Mouse (Mus musculus) urinary bladder, postnatal 25 days (tissue): Measurements from ENCODE around the gene Pde6c.

Experiments used
- DNase-seq: peaks from one replicate; pipeline ENCODE4 v3.0.0; 2022; ENCODE audit warnings: low spot score

Pde6c gene

DNA sequence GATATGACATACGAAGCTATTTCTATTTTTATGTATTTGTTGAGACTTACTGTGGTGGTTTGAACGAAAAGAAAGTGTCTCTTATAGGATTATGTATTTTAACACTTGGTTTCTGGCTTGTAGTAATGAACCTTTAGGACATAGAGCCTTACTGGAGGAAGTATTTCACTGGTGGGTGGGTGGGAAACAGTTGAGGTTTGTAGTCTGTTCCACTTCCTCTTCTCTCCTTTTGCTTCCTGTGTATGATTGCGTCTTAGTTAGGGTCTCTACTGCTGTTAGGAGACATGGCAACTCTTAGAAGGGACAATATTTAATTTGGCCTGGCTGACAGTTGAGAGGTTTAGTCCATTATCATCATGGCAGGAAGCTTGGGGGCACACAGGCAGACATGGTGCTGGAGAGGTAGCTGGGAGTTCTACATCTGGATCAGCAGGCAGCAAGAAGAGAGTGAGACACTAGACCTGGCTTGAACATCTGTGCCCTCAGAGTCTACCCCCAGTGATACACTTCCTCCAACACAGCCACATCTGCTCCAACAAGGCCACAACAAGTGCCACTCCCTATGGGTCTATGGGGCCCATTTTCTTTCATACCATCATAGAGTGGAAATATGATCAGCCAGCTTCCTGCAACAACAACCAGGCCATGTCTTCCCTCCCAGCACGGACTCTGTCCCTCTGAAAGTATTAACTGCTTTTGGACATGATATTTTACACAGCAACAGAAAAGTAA lies 11.1 kb downstream of the Pde6c start:
- DNase-seq = no peak

DNA sequence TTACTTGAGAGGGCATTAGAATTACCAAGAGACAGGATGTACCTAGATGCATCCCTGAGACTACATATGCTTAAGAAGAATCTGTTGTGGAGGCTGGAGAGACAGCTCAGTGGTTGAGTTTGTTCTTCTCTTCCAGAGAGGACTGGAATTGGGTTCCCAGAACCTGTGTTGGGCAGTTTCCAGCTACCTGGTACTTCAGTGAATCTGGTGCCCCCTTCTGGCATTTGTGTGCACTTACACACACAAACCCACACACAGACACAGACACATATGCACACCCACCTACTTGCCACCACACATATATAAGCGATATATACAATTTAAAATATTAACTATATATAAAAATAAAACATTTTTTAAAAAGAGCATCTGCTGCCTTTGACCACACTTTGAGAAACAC lies 23.7 kb downstream of the Pde6c start:
- DNase-seq = no peak

DNA sequence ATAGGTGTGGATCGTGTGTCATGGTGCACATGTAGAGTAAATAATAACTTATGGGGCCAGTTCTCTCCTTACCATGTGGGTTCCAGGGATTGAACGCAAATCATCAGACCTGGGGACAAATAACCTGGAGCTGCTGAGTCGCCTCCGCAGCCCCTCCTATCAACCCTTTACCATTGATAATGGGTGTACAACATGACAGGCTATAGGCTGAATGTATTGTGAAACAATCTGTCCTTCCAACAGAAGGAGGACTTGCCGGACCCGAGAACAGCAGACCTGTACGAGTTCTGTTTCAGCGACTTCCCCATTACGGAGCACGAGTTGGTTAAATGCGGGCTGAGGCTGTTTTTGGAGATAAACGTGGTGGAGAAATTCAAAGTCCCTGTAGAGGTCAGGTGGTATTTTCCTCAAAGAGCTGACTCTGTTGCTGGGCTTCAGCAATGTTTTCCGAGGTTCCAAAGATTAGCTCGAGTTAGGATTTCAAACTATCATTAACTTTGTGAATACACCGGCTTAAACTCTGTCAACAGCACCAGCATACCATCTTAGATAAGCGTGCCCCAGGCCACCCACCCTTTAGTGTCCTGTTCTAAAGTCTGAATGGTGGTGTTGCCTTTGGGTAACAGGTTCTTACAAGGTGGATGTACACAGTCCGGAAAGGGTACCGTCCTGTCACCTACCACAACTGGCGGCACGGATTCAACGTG lies 29.2 kb downstream of the Pde6c start:
- no peak for DNase-seq

DNA sequence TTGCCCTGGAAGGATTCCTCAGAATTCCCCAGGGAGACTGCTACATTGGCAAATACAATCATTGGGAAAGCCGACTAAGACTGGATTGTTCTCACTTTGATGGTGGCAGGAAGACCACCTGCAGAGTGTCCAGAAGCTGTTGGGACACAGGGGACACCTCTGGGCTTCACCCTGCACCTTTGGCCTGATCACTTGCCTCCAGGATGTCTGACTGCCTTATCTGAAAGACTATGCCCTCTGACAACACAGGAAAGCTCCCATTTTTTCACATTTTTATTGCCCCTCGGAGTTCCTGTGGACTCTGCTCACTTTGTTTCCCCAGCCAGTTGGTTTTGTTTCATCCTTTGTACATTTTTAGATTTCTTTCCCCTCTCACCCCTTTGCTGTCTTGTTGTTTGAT lies 32.1 kb downstream of the Pde6c start:
- DNase-seq = no peak

DNA sequence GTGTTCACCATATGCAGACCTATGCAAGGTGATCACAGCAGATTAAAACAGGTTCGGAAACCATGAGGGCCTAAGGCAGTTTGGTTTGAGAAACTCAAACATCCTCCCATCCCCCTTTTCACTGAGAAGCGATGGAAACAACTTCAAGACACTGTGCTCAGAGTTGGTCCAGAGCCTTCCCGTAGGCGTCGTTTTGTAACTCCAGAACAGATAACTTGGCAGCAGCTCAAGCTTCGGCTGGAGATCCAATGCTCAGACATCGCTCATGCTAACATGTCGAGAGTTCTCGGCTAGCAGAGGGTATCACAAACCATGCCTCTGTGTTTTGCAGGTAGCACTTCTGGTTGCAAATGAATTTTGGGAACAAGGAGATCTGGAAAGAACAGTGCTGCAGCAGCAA lies 47.1 kb downstream of the Pde6c start:
- DNase-seq = no peak

DNA sequence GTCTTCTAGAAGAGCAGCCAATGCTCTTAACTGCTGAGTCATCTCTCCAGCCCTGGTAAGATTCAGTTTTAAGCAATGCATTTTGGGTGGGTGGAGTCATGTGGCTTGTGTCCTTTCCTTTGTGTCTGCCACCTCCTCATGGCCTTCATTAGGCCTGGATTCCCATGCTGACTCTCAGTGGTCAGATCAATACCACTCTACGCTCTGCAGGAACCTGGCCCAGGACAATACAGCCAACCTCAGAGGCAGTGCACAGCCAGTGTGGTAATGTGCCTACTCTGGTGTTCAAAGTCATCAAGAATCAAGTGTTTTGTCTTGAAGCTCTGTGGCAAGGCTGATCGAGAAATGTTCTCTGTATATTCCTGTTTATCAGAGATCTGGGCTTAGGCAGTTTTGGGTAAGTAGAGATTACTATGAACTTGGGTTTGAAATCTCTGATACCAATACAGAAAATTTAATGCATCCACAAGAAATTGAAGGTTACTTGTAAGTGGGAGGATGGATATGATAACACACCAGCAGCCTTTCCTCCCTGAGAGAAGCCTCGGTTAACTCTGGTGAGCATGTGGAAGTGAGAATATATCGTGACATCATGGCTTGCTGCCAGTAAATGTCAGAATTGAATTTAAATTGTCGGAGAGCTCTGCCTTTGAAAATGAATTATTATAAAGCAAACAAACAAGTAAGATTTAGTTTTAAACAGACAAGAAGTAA lies 54.2 kb downstream of the Pde6c start:
- no peak for DNase-seq

DNA sequence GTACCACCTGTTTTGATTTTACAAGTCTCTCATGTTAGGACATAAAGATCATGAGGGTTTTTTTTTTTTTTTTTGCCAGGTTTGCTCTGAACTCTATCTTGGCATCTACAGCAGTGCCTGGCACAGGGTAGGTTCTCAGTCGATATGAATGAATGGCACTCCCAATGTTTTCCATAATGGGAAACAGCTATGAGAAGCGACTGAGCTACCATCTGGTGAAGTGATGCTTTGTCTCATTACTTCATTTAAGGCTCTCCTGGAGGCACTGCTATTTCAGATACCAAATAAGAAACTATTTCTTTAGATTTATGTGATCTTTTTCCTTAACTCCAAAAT lies 54.7 kb downstream of the Pde6c start:
- DNase-seq = no peak

DNA sequence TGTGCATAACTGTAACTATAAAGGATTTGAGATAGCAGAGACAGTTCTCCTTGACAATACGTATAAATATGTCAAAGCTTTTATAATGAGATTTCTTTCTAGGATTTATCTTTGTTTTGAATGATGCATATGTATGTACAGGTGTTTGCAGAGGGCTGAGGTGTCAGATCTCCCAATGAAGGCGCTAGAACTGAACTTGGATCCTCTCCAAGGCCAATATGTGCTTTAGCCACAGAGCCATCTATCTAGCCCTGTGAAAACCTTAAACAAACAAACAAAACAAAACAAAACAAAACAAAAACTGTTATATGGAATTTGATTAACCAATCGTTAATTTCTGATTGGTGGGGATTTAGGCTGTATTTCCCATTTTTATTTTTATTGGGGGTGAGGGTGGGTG lies 58.0 kb downstream of the Pde6c start:
- no peak for DNase-seq

DNA sequence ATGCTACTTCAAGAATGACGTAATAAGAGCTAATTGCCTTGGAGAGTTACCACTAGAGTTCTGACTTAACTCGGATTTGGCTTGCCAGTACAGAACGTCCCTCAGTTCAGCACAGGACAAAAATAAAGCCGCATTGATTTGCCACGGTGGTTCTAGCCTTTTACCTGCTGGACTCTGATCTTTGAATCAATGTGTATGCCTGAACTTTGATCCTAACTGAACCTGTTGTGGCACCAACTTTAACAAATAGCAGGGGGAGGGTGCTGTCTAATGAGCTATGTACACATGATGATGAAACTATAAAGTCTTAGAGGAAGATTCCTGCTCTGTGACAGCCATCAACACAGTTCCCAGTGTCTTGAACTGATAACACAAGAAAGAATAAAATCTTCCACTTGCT lies 58.9 kb downstream of the Pde6c start:
- DNase-seq = no peak

DNA sequence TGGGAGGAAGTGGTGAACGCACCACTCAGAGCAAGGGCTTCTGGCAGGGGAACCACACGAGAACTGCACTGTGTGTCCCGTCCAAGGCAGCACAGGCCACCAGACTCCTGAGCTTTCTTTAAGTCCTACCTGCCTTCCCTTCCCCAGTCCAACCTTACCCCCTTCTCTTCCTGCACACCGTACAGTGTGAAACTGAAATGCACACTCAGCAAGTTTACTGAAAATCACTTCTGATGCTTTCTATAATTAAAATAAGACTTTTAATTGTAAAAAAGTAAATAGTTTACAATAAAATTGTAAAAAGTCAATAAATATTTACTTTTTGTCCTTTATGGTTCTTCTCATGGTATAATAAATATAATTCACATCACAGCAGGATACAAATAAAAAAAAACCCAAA lies 62.7 kb downstream of the Pde6c start:
- no peak for DNase-seq

DNA sequence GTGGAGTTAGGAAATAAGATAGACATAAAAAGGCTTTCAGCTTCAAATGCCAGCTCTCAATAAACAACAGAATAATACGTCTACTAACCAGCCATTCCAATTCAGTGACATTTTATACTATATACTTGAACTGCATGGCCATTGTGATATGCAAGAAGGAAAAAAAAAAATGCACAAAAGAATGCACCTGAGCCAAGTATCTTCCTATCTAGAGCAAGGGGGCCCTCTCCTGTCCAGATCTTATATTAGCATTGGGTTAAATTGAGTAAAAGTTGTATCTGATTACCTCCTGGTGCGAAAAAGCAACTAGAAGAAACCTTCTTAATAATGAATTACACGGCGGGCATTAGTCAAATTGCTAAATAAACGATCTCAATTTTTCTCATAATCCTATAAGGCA lies 66.2 kb downstream of the Pde6c start:
- no peak for DNase-seq

DNA sequence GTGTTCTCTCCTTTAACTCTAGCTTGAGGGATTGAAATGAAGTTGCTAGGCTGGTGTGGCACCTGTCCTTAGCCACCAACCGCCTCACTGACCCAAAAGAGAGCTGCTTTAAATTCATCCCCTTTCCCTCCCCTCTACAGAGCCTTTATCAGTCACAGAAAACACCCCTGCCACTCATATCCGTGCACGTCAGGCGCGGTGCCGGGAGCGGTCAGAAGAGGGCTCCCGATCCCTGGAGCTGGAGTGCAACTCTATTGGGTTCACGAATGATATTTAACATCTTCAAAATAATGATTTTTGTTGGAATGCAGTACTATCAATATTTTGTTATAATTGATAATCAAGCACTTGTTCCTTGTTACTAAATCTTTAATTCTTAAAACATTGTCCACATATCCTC lies 74.1 kb downstream of the Pde6c start:
- no peak for DNase-seq

DNA sequence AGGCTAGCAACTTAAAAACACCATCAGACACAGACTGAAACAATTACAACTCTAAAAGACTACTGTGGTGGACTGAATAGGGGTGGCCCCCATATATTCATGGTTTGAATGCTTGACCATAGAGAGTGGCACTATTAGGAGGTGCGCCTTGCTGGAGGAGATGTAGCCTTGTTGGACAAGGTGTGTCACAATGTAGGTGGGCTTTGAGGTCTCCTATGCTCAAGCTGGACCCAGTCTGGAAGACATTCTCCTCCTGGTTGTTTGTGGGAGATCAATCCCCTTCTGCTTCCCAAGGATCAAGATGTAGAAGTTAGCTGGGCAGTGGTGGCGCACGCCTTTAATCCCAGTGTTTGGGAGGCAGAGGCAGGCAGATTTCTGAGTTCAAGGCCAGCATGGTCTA lies 85.1 kb downstream of the Pde6c start:
- DNase-seq = no peak

DNA sequence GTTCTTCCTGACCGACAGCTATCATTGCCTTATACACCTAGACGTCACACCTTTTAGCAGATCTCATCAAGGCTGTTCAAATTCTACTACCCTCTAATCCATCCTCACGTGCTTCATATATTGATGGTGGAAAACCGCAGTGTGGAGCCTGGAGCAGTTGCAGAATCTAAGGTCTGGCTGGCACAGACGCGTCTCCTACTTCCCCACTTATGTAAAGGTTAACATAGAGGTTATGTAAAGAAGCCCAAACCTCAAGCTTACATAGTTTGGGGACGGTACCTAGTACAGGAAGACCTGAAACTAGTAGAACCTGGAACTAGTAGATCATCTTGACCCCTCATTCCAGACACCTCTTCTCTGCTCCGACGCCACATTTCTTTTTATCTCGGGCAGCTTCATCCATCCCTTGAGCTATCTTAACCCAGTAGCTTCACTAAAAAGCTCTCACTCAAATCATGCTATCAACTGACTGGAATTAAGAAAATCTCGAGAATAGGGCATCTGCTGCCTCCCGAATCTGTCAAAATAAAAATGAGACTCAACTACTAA lies 90.8 kb downstream of the Pde6c start:
- no peak for DNase-seq

DNA sequence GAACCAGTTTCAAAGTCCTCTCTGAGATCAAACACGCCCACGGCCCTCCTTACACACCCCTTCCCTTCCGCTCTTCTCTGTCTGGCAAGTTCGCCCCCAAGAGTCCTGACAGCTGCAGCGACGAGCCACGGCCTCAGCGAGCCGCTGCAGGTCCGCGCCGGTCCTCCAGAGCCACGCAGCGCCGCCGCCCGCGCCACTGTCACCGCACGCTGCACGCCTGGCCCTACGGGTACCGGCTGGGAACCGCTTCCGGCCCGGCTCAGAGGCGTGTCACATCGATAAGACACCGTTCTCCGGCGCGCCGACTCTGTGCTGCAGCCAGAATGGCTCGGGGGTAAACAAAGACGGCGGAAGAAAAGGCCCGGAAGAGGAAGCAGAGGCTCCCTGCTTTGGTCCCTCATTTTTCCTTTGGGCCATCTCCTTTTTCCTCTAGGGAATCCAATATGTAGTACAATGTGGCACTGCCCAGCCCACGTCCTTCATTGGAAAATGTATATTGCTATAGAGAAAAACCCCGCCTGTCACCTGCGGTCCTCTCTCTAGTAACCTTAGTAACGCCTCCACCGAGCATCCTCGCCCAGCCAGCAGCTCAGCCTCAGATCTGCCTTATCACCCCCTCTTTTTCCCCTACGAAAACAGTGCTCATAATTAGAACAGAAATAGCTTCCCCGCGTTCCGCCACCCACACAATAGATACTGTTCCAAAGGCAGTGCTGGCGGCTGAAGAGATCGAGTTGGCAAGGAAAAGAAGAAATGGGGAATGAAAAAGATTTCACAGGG lies 91.5 kb downstream of the Pde6c start, which contains the start of gene Fra10ac1:
Gene Fra10ac1, minus strand, starts transcription at position 252 of the 780 bp plus-strand sequence.
- DNase-seq = peak; percentile 87

DNA sequence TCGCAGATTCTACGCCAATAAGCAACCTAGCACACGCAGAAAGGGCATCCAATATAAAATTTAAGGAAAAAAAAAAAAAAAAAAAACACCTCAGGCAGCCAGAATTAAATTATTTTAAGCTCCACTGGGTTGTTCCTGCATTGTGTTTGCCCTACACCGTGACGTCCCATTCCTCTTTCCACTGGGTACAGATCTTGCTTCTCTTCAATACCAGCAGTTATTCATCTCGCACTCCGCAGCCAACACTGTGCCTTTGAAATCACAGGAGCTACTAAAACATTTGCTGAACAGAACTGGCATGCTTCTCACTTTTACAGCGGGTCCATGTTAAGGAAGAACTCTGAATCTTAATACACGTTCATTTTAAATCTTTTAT lies 92.1 kb downstream of the Pde6c start:
- DNase-seq = no peak

DNA sequence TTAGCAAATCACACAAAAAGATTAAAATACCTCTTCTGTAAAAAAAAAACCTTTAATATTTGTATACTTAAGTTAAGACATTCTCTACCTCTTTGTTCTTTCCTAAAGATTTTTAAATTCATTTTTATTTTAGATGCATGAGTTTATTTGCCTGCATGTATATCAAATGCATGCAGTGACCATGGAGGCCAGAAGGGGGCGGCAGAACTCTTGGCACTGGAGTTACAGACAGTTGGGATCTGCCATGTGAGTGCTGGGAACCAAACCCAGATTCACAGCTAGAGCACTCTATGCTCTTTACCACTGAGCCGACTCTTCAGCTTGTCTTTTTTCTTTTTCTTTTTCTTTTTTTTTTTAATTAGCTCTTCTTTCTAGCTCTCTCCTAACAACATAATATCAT lies 96.1 kb downstream of the Pde6c start:
- DNase-seq = no peak

DNA sequence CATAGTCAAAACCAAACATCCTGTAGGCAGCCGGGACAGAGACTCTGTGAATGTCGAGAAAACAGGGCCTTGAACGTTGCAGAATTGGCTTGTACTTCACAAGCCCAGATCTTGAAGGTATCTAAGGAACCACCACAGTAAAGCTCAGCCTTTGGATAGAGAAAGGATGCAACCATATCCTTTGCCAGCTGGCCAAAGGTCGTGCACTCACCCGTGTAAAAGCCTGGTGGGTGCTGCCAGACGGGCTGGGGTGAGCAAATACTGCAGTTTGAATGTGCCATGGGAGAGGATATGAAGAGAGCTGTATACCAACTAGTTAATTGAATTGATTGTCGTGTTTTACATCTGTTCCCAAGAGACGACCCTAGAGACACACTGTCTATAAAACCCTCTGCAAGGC lies 99.5 kb downstream of the Pde6c start:
- DNase-seq = no peak

DNA sequence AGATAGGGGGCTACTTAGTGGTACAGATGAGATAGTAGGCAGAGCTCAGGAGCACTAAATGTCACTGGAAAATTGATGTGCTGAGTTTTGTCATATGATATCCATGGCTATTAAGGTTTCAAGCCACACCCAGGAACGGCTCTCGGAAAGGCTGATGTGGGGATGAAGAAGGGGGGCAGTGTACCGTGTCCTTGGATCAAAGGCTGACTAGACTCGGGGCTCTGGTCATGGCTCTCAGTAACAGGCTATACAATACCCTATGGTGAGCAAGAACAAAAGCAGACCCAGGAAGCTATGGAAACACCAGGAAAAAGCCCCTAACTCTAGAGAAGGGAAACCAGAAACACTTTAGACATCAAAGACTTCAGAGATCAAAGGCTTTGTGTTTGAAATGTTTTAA lies 99.9 kb downstream of the Pde6c start:
- DNase-seq = no peak
